Mouse (Mus musculus) fat pad, adult 2 months (tissue): ENCODE data around the gene Tma7.

Source experiments
- DNase-seq: peaks from one replicate; pipeline ENCODE4 v3.0.0-alpha.2; 2011; ENCODE audit warnings: low read depth, low spot score; ENCODE audit errors: extremely low read depth

Tma7 gene

DNA sequence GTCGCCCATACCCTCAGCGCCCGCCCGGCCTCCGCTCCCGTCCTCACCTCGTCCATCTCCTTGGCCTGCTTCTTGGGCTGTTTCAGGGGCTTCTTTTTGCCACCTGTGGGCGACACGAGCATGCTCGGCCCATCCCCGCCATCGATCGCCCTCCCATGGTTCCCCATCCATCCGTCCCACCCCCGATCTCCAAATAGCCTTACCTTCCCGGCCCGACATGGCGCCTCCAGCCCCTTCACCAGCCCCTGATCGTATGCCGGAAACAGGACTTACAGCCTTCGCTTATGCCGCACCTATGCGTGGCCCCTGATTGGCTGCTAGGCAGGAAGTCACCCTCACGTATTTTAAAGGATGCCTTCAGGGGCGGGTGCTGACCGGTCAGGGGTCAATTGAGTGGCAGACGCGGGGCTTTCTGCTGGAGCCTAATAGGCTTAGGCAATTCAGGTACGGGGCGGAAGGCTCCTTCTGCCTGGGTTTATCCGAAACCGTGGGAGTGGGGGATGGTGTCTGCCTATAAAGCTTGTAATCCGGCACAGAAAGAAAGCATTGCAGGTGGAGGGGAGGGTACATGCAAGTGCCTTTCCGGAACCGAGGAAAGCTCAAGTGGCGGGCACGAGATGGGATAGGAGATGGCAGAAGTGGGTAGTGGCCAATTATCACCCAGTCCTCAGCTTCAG, at the start of gene Tma7, which contains the start of gene Ccdc51:
Gene Tma7, minus strand, starts transcription at position 464 of the 677 bp plus-strand sequence.
Gene Ccdc51, plus strand, starts transcription at position 370 of the 677 bp plus-strand sequence.
- no peak for DNase-seq

DNA sequence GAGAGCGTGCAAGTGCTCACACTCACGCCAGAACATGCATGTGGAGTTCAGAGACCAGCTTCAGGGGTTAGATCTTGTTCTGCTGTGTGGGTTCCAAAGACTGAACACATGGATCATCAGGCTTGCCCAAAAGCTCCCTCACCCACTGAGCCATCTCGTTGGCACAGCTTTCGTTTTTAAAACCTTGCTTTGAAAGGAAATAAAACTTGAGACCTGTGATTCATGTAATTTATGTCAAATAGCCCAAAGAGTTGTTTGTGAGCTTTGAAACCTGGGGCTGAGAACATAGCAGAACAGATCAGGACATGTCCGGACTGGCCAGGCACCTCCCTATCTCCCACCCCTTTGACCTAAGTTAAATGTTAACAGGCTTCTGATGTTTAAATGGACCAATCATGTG, 47.7 kb upstream of the Tma7 start:
- DNase-seq = no peak

DNA sequence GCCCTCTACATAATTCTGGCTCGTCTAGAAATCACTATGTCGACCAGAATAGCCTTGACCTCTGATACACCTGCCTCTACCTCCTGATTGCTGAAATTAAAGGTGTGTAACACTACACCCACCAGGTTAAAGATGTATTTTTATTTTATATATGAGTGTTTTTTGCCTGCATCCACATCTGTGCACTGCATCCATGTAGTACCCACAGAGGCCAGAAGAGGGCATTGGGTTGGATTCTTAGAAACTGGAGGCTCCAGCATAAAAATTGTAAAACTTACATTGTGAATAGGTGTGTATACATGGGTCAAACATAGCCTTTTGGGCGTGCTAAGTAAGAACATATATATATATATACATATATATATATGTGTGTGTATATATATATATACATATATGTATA, 45.8 kb upstream of the Tma7 start:
- DNase-seq = no peak

DNA sequence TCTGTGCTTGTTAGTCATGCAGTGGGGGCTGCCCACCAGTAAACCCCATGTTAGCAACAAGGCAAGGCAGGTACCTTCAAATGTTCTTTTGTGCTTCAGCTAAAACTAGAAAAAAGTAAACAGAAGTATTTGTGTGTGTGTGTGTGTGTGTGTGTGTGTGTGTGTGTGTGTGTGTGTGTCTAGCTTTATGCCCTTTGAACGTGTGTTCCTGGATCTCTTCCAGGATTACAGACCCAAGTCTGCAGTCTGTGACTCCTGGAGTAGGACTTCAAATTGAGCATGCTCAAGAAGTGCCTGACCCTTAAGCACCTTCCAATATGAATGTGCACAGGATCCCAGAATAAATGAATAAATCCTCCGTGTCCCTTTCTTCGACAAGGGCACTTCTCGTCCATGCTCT, 44.7 kb upstream of the Tma7 start:
- DNase-seq = no peak

DNA sequence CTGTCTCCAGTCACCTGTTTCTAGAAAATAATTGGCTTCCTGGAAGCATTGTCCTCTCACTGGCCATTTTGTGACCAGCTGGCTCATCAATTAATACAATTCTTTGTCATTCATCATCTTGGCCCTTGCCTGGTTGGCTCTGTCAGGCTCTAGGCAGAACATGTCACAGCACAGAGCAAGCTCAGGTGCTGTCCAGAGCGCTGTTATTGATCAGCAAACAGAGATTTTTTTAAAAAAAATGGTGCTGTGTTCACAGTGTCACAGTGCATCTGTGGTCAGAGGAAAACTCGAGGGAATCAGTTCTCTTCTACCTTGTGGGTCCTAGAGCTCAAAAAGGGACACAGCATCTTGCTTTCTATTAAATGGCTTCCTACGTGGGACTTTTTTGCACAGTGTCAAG, 43.1 kb upstream of the Tma7 start:
- DNase-seq = no peak

DNA sequence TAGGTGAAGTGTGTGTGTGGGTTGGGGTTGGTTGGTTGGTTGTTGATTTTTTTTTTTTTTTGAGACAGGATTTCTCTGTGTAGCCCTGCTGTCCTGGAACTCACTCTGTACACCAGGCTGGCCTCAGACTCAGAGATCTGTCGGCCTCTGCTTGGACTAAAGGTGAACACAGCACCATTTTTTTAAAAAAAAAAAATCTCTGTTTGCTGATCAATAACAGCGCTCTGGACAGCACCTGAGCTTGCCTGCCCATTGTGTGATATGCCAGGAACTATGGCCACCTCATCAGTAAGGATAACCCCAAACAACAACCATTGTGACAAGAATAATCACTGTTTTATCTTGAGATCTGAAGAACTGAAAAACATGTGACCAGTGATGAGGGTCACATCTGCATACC, 42.7 kb upstream of the Tma7 start:
- no peak for DNase-seq

DNA sequence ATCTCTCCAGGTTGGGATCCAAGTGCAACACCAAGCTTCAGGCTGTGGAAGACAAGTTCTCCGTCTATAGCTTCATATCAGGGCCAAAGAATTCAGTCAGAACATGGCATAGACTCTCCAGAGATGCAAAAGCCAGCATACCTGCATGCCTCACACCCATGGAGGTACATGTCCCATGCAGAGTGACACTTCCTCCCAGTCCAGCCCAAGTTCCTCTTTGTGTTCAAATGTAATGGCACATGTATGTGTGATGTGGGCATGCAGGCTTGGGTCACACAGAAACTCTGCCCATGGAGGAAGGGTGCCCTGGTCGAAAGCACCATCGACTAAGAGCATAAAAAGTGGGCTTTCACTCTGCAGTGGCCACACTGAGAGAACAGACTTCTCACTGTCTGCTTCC, 41.8 kb upstream of the Tma7 start:
- no peak for DNase-seq

DNA sequence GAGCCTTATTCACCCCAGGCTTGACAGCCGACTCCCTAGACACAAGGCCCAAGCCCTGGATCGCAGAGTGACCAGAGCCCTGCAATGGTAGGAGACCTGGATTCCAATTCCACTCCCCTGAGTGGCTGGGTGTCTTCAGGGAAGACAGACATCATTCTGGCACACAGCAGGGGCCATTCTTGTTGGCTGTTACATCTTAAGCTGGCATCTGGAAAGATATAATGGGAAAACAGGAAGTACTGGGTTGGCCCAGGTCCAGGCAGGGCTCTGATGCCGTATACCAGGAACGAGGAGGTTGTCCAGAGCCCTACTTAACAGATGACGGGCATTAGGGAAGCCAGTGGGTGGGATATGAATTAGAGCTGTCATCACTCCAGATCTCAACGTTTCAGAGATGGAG, 40.9 kb upstream of the Tma7 start:
- DNase-seq = no peak

DNA sequence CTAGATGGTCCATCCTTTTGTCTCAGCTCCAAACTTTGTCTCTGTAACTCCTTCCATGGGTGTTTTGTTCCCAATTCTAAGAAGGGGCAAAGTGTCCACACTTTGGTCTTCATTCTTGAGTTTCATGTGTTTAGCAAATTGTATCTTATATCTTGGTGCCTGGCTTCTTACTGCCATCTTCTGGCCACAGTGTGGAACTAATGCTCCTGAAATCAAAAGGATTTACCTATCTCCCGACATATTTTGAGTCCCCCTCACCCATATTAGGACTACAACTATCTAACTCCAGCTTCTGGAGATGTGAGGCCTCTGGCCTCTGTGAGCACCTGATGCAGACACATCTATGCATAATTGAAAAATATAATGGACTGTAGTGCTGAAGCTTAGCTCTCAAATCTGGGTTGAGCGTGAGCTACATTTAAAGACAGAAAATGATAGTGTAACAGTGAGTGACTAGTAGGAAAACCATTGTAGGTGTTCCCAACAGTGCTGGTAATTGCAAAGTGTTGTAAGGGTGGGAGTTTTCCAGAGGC, 40.2 kb upstream of the Tma7 start:
- DNase-seq = no peak

DNA sequence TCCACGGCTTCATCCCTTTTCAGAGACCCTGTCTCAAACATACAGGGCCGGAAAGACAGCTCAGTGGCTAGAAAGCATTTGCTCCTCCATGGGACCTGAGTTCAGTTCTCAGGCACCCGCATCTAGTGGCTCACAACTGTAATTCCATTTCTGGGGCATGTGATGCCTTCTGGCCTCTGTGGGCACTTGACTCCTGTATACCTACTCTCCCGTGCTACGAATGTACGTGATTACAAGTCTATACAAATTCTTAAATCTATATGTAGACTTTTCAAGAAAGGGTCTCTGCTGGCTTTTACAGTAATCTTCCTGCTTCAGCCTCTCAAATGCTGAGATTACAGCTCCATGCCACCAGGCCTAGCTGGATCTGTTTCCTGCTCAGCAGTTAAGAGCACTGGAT, 38.6 kb upstream of the Tma7 start:
- DNase-seq = no peak

DNA sequence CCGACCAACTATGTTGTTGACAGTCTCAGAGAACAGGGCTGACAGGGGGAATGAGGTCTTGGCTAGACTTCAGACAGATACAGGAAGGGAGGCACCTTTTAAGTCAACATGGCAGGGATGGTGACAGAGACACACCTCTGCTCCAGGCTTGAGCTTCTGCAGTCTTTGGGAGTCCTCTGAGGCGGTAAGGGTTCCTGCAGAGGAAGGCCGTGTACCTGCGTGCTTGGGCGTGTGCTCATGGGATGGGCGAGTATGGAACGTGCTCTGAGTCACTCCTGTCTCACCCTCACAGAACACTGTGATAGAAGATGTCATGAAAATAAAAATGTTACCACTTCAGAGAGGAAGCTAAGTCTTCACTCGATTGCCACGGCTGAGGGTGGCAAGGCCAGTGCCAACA, 37.2 kb upstream of the Tma7 start:
- DNase-seq = no peak

DNA sequence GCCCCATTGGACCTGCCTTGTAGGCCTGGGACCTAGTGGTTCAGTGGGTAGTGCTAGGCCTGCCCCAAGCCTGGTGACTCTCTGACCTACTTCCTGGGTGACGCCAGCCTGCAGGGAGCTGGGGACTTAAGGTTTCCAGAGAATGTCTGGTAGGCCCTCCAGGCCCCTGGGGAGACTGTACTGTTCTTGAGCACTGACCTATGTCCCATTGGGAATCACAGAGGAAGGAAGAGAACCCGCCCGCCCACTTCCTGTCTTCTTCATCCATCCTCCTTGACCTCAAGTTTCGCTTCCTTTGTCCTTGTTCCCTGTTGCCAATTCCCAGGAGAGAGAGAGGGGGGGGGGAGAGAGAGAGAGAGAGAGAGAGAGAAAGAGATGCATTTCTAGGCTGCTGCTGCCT, 35.7 kb upstream of the Tma7 start:
- DNase-seq = no peak

DNA sequence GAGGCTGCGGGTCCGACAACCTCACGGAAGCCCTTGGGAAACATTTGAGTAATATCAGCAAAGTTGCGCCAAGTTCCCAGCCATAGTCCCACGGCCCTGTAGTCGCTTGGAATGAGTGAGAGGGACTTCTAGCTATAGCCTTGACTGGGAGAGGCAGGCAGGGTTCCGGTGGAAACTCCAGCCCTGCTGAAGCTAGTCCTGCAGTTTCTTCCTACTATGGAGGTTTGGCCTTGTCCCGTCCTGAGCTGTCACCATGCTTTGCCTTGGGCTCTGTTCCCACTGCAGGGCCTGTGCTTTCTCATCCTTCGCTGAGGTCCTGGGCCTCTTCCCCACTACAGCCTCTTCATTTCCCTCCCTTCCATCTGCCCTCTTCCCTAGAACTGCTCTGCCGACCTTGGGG, 33.8 kb upstream of the Tma7 start:
- no peak for DNase-seq

DNA sequence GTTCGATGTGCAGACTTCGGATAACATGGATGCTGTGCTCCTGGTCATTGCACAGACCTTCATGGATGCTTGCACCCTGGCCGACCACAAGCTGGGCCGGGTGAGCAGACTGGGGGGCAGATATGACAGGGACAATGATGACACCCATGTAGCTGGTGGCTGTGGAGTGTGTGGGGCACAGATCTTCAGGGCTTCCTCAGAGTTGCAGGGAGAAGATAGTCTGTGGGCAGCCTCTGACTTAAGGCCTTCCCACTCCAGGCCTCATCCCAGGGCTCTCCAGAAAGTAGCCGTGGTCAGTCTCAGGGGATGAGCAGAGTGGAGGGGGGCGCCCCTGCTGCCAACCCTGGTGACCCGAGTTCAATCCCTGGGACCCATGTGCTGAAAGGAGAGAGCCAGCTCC, 32.5 kb upstream of the Tma7 start:
- DNase-seq = no peak

DNA sequence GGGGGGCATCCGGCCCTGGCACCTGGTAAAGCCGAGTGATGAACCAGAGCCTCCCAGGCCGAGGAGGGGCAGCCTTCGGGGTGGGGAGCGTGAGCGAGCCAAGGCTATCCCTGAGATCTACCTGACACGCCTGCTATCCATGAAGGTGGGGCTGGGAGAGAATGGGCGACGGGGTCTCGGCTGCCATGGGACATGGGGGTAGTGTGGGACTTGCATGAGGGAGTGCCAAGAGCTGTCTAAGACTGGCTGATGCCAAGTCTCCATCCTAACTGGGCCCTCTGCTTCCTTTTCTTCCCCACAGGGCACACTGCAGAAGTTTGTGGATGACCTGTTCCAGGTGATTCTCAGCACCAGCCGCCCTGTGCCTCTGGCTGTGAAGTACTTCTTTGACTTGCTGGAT, 31.9 kb upstream of the Tma7 start:
- no peak for DNase-seq

DNA sequence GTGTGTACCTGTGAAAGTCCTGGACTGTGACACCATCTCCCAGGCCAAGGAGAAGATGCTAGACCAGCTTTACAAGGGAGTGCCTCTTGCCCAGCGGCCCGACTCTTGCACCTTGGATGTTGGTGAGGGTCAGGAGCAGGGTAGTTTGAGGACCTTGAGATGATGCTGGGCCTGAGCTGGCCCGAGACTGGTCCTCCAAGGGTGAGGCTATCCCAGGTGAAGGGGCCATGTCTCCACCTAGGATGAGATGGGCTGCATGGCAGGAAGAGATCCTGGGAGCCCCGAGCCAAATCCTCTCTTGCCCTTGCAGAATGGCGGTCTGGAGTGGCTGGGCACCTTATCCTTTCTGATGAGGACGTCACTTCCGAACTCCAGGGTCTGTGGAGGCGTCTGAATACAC, 30.9 kb upstream of the Tma7 start:
- no peak for DNase-seq

DNA sequence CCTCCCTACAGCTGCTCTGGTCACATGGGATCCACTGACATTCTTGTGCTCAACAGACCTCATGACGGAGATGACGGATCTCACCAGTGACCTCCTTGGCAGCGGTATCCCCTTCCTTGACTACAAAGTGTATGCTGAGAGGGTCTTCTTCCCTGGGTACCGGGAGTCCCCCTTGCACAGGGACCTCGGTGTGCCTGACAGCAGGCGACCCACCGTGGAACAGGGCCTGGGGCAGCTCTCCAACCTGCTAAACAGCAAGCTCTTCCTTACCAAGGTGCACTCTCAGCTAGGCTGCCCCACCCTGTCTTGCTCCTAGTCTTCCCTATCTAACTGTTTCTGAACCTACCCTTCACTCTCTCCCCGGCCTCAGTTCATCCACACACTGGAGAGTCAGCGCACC, 29.2 kb upstream of the Tma7 start:
- no peak for DNase-seq

DNA sequence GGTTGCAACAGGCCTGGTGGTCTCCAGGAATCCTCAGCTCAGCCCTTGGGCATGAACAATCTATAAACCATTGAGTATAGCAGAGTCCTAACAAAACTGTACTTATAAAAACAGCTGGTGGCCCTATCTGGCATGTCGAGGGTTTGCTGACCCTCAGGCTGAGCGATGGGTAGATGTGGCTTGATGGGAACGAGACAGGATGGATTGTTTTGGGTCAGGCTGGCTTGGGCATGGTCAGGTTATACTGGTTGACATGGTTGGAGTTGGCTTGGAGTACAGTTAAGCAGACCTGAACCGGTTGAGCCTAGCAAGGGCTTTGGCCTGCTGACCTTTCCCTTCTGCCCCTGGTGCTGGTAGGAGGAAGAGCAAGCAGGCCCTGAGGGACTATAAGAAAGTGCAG, 28.7 kb upstream of the Tma7 start:
- no peak for DNase-seq

DNA sequence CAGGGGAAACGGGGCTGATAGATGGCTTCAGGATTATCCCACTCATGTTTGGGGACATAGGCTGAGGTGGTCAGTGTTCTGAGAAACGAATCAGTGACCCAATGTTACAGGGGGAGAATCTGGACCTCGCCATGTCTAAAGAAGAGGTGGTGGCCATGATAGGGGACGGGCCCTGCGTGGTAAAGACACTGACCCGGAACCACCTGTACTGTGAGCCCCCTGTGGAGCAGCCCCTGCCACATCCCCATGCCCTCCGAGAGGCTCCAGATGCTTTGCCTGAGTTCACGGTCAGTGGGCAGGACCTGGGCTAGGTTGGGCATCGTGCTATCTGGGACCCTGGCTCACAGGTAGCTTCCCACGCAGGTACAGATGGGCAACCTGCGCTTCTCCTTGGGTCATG, 27.9 kb upstream of the Tma7 start:
- DNase-seq = no peak

DNA sequence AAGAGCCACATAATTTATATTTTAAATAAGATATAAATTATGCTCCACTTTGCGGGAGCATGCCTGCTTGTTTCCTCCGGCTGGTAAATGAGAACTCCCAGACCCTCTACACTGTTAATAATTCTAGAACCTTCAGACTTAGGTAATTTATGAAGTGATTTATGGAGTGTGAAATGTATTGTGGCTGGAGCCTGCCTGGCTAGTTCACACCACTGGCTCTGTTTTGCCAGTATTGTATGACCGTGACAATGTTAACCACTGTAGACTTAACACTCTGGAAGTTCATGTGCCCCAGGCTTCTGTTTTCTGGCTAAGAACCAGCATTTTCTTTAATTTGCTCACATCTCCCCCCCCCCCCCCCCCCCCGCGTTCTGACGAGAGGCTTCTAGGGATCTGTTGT, 25.0 kb upstream of the Tma7 start:
- no peak for DNase-seq

DNA sequence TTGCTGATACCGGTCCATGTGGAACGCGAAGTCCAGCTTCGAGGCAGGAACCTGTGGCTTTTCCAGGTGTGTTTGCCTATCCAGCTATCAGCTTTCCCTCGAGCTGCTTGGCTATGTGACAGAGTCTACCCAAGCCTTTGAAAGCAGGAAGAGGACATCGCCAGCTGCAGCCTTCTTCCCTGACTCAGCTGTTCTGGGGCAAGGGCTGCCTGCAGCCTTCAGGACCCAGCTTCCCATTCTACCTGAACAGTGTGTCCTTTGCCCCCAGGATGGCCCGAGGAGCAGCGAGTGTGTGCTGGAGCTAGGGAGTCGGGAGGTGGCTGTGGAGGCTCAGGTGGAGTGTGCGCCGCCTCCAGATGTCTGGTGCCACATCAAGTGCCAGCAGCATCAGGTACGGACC, 23.3 kb upstream of the Tma7 start:
- no peak for DNase-seq

DNA sequence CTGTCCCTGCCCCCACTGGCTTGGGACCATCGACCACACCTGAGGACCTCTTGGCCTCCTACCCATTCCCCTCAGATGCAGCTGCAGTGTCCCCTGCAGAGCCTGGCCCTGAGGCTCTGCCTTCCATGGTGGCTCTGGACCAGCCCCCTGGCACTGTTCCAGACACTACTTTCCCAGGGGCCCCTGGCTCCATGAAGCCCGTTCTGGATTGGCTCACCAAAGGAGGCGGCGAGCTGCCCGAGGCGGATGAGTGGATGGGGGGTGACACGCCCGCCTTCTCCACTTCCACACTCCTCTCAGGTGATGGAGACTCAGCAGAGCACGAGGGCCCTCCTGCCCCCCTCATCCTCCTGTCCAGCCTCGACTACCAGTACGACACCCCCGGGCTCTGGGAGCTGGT, 22.6 kb upstream of the Tma7 start:
- DNase-seq = no peak

DNA sequence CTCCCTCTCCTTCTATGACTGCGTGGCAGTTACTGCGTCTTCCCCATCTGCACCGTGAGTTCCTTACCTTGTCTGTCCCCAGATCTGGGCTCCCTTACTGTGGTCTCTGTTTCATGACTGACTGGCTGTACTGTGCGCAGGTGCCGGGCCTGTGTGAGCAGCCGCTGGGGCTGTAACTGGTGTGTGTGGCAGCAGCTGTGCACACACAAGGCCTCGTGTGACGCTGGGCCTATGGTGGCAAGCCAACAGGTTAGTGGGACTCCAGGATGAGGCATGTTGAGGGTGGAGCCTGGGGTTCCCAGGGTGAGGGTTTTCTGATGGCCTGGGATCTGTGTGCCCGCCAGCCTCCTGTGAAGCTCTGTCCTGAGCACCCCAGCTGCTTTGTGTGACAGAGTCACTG, 21.7 kb upstream of the Tma7 start:
- no peak for DNase-seq
